Mouse (Mus musculus): ENCODE measurements around the gene Actr1b. TPM values are rescaled to one million over a fixed set of nuclear protein-coding genes. Genes with fewer than 3 reads are reported as not detected.

Actr1b gene
- total and polyA plus RNA-seq, 3 experiments, result 89.8 to 98.1 (median 94.8) TPM

- no peaks in the 10 kb centered on the region for H3K79me2 ChIP-seq (replicated peaks; ENCODE audit: control insufficient read depth, insufficient read depth, low read length)
- WGBS, result 4% methylated on average over 4 of the region's 4 CpGs
- no peak for TF ChIP-seq EP300 (IDR thresholded peaks at IDR 0.05; ENCODE audit: insufficient read depth, low read depth, low read length)
- TF ChIP-seq POLR2A (IDR thresholded peaks at IDR 0.05; ENCODE audit: insufficient read depth, low read depth, low read length), result no peak
- TF ChIP-seq CTCF (IDR thresholded peaks at IDR 0.05), result peak; percentile 92
- no peaks in the 10 kb centered on the region for H3K36me3 ChIP-seq (ENCODE audit: control insufficient read depth, insufficient read depth, low read length)
- no peak overlapping the region for H3K27ac ChIP-seq
- H3K4me3 ChIP-seq, result no peak overlapping the region
- intact Hi-C loops (cut with DNase I), result loop anchor here (1.0 kb wide), 1 partner anchor 513 kb away; no protein-coding TSS in a partner anchor
- H3K27me3 ChIP-seq (ENCODE audit: control insufficient read depth, insufficient read depth, low read length), result no peaks in the 10 kb centered on the region
- peak; percentile 65 to 79 for DNase-seq
- no peaks in the 10 kb centered on the region; the same call in 1 of the 2 replicates for H3K4me1 ChIP-seq (ENCODE audit: control insufficient read depth, insufficient read depth, low read length)
- no peak overlapping the region for H3K9ac ChIP-seq (ENCODE audit: low read depth, low read length)
Measured at GRCm38 (mm10) chr1:36737300-36737699, 23.1 kb upstream of the Actr1b start.

GRCm38 (mm10) chr1:36724057-36724431 is 9.8 kb upstream of the Actr1b start:
- WGBS, result 86% methylated on average over 4 of the region's 4 CpGs
- intact Hi-C loops (cut with DNase I), result no loop called here
- no peaks in the 10 kb centered on the region for H3K27me3 ChIP-seq (ENCODE audit: control insufficient read depth, insufficient read depth, low read length)
- no peaks in the 10 kb centered on the region for H3K4me1 ChIP-seq (ENCODE audit: control insufficient read depth, insufficient read depth, low read length)
- DNase-seq, result no peak
- no peak for TF ChIP-seq EP300 (IDR thresholded peaks at IDR 0.05; ENCODE audit: insufficient read depth, low read depth, low read length)
- TF ChIP-seq POLR2A (IDR thresholded peaks at IDR 0.05; ENCODE audit: insufficient read depth, low read depth, low read length), result no peak
- no peak for TF ChIP-seq CTCF (IDR thresholded peaks at IDR 0.05)
- H3K79me2 ChIP-seq (replicated peaks; ENCODE audit: control insufficient read depth, insufficient read depth, low read length), result no peaks in the 10 kb centered on the region
- no peak overlapping the region for H3K4me3 ChIP-seq
- H3K36me3 ChIP-seq (ENCODE audit: control insufficient read depth, insufficient read depth, low read length), result no peaks in the 10 kb centered on the region
- no peak overlapping the region for H3K27ac ChIP-seq
- H3K9ac ChIP-seq (ENCODE audit: low read depth, low read length), result no peak overlapping the region

GRCm38 (mm10) chr1:36723146-36724056 is 9.2 kb upstream of the Actr1b start:
- intact Hi-C loops (cut with DNase I), result no loop called here
- 69% methylated on average over 16 of the region's 16 CpGs for WGBS

GRCm38 (mm10) chr1:36718786-36719185 is 4.6 kb upstream of the Actr1b start:
- H3K9ac ChIP-seq (ENCODE audit: low read depth, low read length), result no peak overlapping the region
- intact Hi-C loops (cut with DNase I), result no loop called here
- no peaks in the 10 kb centered on the region for H3K27me3 ChIP-seq (ENCODE audit: control insufficient read depth, insufficient read depth, low read length)
- 83% methylated on average over 1 of the region's 1 CpGs for WGBS
- TF ChIP-seq CTCF (IDR thresholded peaks at IDR 0.05) (no peak), POLR2A (IDR thresholded peaks at IDR 0.05; ENCODE audit: insufficient read depth, low read depth, low read length) (no peak), EP300 (IDR thresholded peaks at IDR 0.05; ENCODE audit: insufficient read depth, low read depth, low read length) (no peak)
- H3K27ac ChIP-seq, result no peak overlapping the region
- no peaks in the 10 kb centered on the region for H3K36me3 ChIP-seq (ENCODE audit: control insufficient read depth, insufficient read depth, low read length)
- H3K4me3 ChIP-seq, result no peak overlapping the region
- DNase-seq, result no peak
- H3K4me1 ChIP-seq (ENCODE audit: control insufficient read depth, insufficient read depth, low read length), result no peaks in the 10 kb centered on the region
- H3K79me2 ChIP-seq (replicated peaks; ENCODE audit: control insufficient read depth, insufficient read depth, low read length), result no peaks in the 10 kb centered on the region

More at GRCm38 (mm10) chr1:36723146-36724056, 9.2 kb upstream of the Actr1b start:
- TF ChIP-seq CTCF (IDR thresholded peaks at IDR 0.05), result no peak
- no peak for TF ChIP-seq EP300 (IDR thresholded peaks at IDR 0.05; ENCODE audit: insufficient read depth, low read depth, low read length)
- TF ChIP-seq POLR2A (IDR thresholded peaks at IDR 0.05; ENCODE audit: insufficient read depth, low read depth, low read length), result no peak
- Histone ChIP-seq H3K79me2 (replicated peaks; ENCODE audit: control insufficient read depth, insufficient read depth, low read length) (no peaks in the 10 kb centered on the region), H3K36me3 (ENCODE audit: control insufficient read depth, insufficient read depth, low read length) (no peaks in the 10 kb centered on the region), H3K9ac (ENCODE audit: low read depth, low read length) (no peak overlapping the region), H3K27me3 (ENCODE audit: control insufficient read depth, insufficient read depth, low read length) (no peaks in the 10 kb centered on the region), H3K4me3 (no peak overlapping the region), H3K4me1 (ENCODE audit: control insufficient read depth, insufficient read depth, low read length) (no peaks in the 10 kb centered on the region), H3K27ac (no peak overlapping the region)
- DNase-seq, result no peak

GRCm38 (mm10) chr1:36711104-36711503 is 3.1 kb downstream of the Actr1b start:
- no peak for TF ChIP-seq CTCF (IDR thresholded peaks at IDR 0.05)
- no peak for TF ChIP-seq POLR2A (IDR thresholded peaks at IDR 0.05; ENCODE audit: insufficient read depth, low read depth, low read length)
- TF ChIP-seq EP300 (IDR thresholded peaks at IDR 0.05; ENCODE audit: insufficient read depth, low read depth, low read length), result no peak
- 90% methylated on average over 2 of the region's 2 CpGs for WGBS

GRCm38 (mm10) chr1:36709854-36710280 is 4.4 kb downstream of the Actr1b start, which contains the start of gene 4933424G06Rik:
Gene 4933424G06Rik (plus strand): TSS chr1:36710149.
- Histone ChIP-seq H3K36me3 (ENCODE audit: control insufficient read depth, insufficient read depth, low read length) (no peaks in the 10 kb centered on the region), H3K27me3 (ENCODE audit: control insufficient read depth, insufficient read depth, low read length) (no peaks in the 10 kb centered on the region), H3K79me2 (replicated peaks; ENCODE audit: control insufficient read depth, insufficient read depth, low read length) (peaks cover 1% of the 10 kb centered on the region), H3K9ac (ENCODE audit: low read depth, low read length) (peak within 1 kb of the TSS; percentile 89), H3K27ac (peak within 1 kb of the TSS; percentile 94), H3K4me3 (peak within 1 kb of the TSS; percentile 96), H3K4me1 (ENCODE audit: control insufficient read depth, insufficient read depth, low read length) (peaks cover 9% of the 10 kb centered on the region)
- intact Hi-C loops (cut with DNase I), result loop anchor here (1.0 kb wide), 1 partner anchor 18 kb away; no protein-coding TSS in a partner anchor
- WGBS, result 0% methylated on average over 29 of the region's 29 CpGs
- TF ChIP-seq CTCF (IDR thresholded peaks at IDR 0.05) (no peak), EP300 (IDR thresholded peaks at IDR 0.05; ENCODE audit: insufficient read depth, low read depth, low read length) (peak; percentile 77; the same call in 1 of the 2 replicates), POLR2A (IDR thresholded peaks at IDR 0.05; ENCODE audit: insufficient read depth, low read depth, low read length) (peak; percentile 76)
- peak; percentile 98 for DNase-seq

More at GRCm38 (mm10) chr1:36711104-36711503, 3.1 kb downstream of the Actr1b start:
- peaks cover 9% of the 10 kb centered on the region for H3K4me1 ChIP-seq (ENCODE audit: control insufficient read depth, insufficient read depth, low read length)
- no peak overlapping the region for H3K4me3 ChIP-seq
- no peaks in the 10 kb centered on the region for H3K36me3 ChIP-seq (ENCODE audit: control insufficient read depth, insufficient read depth, low read length)
- intact Hi-C loops (cut with DNase I), result no loop called here
- no peak for DNase-seq
- H3K79me2 ChIP-seq (replicated peaks; ENCODE audit: control insufficient read depth, insufficient read depth, low read length), result peaks cover 1% of the 10 kb centered on the region
- no peaks in the 10 kb centered on the region for H3K27me3 ChIP-seq (ENCODE audit: control insufficient read depth, insufficient read depth, low read length)
- H3K9ac ChIP-seq (ENCODE audit: low read depth, low read length), result no peak overlapping the region
- H3K27ac ChIP-seq, result no peak overlapping the region
